Mouse (Mus musculus) MN1 (cell line): ENCODE measurements around the gene Cd40.

Experiments
- DNase-seq: peaks from one replicate; pipeline ENCODE4 v3.0.0-alpha.2; 2016; ENCODE audit warnings: low spot score

Cd40 gene

DNA sequence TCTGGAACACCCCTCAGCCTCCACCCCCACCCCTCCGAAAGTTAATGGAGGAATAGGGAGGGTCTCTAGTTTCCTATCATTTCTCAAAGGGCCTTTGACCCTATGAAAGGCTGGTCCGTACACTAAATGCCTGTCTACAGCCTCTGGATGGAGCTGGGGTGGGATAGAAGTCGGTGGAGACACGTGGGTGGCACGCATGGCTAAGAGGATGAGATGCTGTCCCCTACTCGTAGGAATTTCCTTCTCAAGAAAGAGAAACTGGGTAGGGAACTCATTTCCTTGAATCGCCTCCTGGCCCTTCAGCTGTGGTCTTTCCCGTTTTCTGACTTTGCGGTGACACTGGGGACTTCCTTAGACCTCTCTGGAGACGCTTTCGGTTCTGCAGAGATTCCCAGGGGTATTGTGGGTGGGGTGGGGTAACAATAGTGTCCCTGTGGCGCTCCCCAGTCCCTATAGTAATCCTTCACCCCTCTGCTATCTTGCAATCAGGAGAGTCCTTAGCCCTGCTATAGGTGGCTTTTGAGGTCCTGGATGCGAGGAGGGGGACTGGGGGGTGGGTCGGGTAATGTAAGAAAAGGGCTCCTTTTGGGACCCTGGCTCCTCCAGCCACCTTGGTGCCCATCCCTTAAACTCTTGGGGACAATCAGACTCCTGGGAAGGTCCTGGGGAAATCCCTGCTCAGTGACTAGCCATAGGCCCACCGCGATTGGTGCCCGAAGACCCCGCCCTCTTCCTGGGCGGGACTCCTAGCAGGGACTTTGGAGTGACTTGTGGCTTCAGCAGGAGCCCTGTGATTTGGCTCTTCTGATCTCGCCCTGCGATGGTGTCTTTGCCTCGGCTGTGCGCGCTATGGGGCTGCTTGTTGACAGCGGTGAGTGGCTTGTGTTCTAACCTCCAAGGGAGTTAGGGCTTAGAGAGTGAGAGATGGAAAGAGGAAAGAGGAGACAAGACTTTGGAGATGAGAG lies at the start of gene Cd40:
TSS of gene Cd40 (plus strand) at position 740 of the 965 bp plus-strand sequence.
- DNase-seq = no peak

DNA sequence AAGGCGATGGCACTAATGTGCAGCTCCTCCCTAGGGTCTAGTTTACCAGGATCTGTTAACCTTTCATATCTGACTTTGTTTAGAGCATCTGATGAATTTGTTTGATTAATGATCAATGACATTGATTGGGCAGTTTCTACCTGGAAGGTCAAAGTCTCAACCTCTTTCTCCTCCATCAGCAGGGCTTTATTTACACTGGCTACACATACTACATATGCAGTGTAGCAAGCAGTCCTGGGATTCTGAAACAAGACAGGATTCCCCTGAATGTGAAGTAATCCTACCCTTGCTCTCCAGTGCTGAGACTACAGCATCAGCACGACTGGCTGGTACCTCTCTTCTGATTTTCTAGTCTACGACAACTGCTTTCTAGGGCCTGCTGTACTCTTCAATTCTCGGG lies 48.6 kb upstream of the Cd40 start:
- no peak for DNase-seq

DNA sequence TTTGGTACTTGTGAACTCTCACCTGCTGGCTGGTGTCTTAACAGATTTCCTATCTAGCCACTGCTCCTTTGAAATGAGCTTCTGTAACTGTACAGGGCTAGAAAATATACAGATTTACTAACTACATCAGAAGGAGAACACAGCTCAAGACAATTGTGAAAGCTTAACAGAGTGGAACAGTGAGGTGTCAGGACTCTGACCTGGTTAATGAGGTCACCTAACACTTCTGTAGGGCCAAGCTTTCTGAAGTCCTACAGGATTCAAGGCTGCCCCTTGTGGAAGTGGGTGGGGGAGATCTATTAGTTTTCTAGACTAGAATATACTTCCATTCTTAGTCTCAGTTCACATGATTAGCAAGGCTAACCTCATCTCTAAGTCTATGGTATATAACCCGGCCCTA lies 47.4 kb upstream of the Cd40 start:
- no peak for DNase-seq

DNA sequence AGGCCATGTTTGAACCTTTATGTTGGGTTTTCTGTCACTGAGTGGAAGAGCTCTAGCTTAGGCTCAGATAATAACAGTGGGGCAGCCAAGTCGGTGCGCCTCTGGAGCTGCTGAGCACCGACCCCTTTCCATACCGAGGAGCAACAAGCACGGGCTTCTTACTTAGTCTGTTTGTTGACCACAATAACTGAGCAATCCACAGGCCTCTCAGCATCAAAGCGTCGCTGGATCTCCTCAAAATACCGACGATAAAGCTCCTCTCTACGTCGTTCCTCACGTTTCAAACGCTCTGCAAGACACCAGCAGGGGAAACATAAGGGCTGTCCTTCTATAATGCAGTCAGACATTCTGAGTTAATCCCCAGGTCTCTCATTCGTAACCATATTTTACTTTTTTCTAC lies 46.3 kb upstream of the Cd40 start:
- DNase-seq = no peak

DNA sequence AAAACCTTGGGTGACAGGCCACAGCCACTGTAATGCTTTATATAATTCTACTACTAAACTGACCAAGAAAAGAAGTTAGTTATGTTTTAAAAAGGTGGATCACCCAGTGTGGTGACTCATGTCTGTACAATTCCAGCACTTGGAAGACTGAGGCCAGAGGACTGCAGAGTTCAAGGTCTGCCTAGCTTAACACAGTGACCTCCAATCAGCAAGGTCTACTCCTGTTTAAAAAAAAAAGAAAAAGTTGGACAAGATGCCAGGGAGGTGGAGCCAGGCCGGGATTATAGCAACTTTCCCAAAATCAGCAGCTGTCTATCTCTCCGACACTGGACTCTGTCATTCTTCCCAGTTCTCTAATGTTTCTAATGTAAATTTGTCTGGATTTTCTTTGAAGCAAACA lies 45.8 kb upstream of the Cd40 start:
- DNase-seq = no peak

DNA sequence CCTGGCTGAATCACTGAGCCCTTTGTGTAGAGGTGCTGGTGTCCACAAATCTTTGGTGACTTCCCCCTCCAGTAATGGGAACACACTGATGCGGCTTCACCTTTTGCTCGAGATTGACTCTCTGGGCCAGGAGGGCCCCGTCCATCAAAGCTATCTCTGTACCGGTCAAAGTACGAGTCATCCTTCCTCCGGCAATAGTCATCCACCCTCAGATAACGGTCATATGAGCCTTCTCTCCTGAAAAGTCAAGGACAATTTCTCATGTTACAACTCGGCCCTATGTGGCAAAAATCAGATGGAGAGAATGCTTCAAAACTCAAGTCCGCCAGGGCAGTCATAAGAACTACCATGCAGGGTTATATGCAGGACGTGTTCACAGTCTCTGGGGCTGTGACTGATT lies 45.1 kb upstream of the Cd40 start:
- no peak for DNase-seq

DNA sequence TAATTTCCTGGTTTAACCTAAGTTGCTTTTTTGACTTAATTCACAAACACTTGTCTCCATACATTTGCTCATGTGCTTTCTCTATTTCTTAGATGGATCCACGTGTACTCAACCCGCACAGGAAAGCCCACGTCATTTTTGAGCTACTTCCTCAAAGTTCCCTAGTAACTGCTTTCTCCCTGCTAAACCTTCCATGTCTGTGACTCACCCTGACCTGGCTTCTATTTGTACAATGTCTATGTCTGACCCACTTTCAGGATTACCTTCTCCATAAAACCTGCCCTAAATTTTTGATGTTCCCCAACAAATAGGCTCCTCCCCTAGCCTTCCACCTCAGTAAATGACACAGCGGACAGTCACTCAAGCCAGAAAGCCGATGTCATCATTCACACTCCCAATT lies 40.5 kb upstream of the Cd40 start:
- no peak for DNase-seq

DNA sequence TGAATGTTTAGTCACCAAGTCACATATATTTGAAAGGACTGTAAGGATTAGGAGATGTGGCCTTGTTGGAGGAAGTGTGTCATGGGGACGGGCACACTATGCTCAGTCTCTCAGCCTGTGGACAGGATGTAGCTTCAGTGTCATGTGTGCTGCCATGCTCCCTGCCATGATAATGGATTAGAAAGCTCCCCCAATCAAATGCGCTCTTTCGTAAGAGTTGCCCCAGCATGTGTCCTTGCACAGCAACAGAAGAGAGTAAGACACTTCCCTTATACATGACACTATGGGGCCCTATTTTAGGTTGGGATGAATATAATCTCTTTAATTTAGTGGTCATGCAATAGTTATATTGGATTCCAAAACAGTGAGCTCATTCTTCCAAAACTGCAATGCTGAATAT lies 34.9 kb upstream of the Cd40 start:
- no peak for DNase-seq

DNA sequence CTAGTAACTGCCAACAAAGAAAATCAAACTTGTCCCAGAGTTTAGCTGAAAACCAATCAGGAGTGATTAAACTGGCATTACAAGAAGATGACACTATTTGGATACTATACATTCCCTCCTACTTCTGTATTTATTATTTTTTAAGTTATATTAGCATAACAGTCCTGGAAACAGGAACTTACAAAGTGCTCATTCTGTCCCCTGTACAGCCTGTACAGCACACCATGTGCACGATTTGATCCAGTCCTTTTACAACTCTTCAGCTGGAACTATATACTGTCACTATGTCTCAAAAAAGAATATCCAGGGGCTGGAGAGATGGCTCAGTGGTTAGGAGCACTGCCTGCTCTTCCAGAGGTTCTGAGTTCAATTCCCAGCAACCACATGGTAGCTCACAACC lies 28.3 kb upstream of the Cd40 start:
- no peak for DNase-seq

DNA sequence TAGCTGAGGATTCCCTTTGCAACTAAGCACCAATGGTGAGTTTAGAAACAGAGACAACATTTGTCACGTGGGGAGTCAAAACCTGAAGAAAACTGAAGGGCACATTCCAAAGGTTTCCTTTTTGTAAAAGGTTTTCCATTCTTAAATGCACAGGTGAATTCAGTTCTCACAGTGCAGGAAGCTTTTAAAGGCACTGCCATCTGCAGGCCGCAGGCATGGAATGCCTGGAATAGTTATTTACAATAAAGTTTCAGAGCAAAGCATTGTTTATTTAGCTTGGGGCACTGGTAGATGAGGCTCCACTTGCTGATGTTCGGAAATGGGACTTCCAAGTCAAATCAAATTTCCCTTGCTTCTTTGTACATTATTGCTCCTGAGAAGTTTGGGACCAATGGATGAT lies 22.9 kb upstream of the Cd40 start:
- peak; percentile 22 for DNase-seq

DNA sequence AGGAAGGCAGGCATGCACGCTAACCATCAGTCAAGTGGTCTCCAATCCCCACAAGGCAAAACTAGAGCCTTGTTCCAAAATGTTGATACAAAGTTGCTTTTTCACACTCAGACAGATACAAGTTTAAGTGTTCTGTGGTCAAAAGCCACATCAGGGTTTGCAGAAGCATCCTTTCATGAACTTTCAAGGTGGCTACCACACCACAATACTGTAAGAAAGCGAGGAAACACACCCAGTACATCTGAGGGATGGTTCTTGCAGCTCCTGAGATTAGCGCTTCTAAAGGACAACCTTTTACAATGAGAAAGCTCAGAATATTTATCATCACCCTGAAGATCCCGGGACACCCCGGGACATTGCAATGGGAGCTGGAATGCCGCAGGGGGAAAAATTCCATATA lies 22.1 kb upstream of the Cd40 start:
- DNase-seq = no peak

DNA sequence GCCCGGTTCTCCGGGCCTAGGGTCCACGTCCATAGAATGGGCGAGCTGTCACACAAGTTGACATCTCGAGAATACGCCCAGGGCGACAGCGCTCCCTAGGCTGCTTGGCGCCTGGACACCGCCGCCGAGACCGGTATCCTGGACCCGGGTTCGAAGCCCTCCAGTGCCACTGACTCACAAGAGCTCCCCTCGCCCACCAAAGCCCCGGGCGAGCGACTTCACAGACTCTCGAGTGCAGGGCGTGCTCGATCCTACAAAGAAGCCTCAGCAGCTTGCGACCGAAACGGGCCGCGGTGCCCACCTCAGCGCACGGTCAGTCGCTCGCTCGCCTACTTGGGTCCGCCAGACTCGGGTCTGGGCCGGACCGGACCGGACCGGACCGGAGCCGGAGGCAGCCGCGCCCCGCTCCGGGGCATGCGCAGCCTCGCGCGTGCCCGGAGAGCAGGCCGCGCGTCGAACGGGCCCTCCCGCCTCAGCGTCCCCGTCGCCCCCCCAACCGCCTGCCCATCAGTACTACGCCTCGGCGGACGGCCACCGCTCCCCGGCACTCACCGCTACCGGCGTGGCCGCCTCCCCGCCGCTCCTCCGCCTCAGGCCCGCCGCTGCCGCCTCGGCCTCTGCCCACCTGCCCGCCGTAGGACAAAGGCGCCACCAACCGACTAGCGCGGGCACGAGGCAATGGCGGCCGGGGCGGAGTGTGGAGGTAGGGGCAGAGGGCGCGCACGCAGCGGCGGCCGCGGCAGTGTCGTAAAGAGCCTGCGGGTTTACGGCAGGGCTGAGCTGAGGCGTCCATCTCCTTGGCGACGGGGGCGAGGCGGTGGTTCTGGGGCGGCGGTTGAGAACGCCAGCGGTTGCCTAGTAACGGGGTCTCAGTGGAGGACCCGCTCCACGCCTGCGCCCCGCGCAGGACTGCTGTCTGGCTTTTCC lies 21.0 kb upstream of the Cd40 start, which contains the start of gene Ncoa5:
TSS of gene Ncoa5 (minus strand) at position 737 of the 927 bp plus-strand sequence.
- peak; percentile 98 for DNase-seq

DNA sequence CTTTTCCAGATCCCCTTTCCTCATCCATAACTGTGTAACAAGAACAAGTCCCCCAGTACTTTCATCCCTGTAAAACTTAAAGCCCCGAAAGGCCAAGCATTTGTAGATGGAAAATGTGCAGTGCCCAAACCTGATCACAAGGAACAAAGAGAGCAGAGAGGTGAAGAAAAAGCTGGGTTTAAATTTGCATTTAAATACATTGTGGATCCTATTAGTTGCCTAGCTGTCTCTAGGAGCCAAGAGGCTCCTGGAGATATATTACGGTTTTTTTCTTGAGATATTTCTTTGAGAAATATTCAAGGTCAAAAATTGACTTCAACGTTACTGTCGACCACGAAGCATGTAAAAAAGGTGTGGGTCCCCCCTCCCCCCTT lies 20.4 kb upstream of the Cd40 start:
- DNase-seq = no peak

DNA sequence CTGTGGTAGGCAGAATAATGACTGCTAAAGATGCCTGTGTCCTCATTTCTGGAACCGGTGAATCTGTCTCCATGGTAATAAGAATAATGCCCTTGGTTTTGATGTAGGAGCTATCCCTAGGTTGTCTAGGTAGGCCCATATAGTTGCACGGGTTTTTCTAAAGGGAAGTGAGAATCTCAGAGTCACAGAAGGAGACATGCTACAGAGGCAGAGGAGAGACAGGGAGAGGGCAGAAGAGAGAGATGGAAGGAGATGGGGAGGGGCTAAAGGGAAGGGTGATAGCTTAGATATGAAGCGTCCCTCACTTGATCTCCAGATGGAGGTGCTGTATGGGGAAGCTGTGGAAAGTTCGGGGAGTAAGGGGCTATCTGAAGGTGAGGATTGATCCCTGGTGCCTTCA lies 18.0 kb upstream of the Cd40 start:
- DNase-seq = no peak

DNA sequence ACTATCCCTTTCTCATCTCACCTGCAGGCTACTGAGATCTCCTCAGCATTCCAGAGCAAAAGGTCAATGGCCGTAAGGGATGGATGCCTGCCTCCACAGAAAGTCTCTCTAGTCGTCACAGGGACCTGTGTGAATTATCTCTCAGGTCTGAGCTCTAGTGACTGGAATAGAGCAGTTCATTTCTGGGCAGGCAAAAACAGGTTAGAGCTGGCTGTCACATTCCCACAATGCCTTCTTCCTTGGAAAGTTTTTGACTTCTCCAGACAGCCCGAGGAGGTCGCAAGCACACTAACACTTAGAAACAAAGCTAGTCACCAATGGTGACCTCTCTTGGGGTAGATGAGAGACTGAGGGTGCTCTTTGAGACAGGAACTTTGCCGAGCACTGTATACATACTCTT lies 13.3 kb upstream of the Cd40 start:
- no peak for DNase-seq

DNA sequence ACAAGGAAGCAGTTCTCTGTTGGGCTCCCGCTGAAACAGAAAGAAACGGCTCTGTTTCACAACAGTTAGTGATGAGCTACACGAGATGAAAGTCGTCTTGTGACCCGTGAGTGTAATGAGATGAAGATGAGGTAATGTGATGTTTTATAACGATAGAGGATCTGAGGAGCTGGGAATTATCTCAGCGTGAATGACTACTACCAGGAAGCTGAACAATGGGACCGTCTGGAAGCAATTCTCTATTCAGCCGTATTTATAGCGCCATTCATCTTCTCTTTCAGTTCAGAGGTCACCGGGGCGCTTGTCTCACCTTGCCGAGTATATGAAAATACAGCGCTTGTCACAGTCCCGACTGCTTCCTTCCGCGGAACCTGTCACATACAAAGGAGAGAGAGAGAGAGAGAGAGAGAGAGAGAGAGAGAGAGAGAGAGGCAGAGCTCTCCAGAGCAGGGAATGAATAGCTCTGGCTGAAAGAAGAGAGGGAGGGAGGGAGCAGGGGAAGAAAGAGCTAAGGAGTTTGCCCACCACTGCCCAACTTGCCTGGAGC lies 12.3 kb upstream of the Cd40 start:
- peak; percentile 82 for DNase-seq

DNA sequence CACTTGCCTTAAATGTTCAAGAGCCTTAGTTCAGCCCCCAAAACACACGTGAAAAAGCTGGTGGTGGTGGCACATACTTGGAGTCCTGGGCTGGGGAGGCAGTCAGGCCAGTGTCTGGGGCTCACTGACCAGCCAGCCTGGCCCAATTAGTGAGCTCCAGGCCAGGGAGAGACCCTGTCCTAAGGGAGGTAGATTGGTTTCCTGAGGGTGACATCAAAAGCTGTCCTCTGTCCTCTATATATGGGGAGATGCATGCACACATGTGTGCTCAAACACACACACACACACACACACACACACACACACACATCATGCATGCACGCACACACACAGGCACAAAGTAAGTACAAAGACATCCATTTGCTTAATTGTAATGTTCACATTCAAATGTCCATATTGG lies 11.7 kb upstream of the Cd40 start:
- no peak for DNase-seq

DNA sequence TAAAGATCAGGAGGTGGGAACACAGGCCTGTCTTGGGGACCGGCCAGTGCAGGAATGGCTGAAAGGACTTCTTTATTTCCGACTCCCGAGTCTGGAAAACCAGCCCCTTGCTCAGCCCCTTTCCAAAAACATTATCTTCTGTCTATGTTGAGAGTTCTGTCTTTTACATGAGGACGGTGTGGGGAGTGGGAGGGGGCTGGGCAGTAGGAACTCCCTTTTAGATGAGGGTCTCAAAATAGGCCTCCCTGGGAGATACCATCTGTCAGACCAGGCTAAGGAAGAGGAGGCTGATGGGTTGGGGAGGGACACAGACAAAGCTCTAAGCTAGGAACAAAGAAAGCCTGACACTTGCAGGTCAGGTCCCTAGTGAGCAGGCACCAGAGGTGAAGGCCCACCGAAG lies 6.4 kb upstream of the Cd40 start:
- no peak for DNase-seq

DNA sequence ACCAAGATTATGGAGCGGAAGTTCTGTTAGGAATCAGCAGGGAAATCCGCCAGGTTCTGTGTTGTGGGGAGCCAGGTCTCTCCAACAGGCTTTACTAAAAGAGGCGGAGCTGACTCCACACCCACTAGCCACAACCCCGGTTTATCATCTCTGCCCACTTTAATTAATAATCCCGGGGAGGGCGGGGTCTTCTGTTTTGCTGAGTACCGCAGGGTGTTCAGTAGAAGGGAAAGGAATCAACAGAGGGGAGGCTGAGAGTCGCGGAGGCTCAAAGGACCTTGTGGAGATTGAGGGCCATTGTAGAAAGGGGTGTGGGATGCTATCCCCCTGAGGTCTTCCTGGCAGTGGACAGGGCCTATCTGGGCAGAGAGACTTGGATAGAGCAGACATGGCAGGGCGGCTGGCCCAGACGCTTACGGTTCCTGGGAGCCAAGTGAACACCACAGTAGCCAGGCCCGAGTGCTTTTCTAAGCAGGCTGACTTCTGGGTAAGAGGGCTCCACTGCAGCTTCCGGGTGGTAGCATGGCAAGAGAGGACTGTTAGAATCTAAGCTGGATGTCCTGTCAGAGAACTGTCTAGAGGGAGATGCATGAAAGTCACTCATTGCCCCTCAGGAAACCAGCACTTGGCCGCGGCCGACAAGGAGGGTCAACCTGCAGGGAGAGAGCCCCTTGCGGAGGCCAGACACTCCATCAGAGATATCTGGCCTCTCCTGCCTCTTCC lies 4.4 kb upstream of the Cd40 start:
- peak; percentile 64 for DNase-seq

DNA sequence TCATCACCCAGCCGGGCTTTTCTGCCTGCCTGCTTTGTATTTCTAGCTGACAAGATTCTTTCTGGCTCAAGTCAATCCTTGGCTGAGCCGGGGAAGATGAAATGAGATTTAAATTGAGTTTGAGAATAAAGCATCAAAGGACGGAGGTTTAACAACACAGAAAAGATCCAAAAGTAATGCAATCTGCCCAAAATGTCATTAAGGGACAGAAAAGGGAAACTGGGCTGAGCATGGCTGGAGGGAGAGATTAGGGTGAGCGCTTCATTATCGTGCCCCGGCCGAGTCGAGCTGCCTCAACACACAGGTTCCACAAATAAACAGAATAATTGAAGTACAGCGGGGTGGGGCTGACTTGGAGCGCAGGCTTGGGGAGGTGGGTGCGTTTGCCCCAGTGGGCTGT lies 3.9 kb upstream of the Cd40 start:
- peak; percentile 45 for DNase-seq

DNA sequence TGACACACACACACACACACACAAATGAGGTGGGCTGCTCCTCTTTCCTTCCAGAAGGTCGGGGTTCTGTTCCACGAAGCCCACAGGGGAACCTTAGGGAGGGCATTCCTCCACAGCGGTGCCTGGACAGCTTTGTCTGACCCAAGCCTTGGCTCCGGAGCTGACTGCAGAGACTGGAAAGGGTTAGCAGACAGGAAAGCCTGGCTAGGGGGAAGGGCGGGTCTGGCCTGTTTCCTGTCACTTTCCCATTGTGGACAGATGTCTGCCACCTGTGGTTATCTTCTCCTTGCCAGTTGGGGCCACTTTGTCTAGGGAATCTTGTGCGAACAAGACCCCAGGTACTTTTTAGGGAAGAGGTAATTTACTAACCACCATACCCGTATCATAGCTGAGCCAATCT lies 478 bp downstream of the Cd40 start:
- DNase-seq = no peak
